Mouse (Mus musculus) lung, adult 18-20 months (tissue): ENCODE data around the gene Golph3.

Source experiments
- DNase-seq, 2 experiments: peaks; one replicate each; pipeline ENCODE4 v3.0.0; 2022; ENCODE audit warnings: mixed read lengths in 2 of 2

The Golph3 gene

GRCm38 (mm10) chr15:12319889-12320288 lies 1.4 kb upstream of the Golph3 start:
- no peak for DNase-seq

GRCm38 (mm10) chr15:12320441-12321090 lies 684 bp upstream of the Golph3 start:
- no peak for DNase-seq

- DNase-seq, result peak; percentile 40 to 48
Observed at GRCm38 (mm10) chr15:12321788-12322621, 755 bp downstream of the Golph3 start, which contains the start of gene 1810049J17Rik. Gene 1810049J17Rik (minus strand): TSS chr15:12321899.

GRCm38 (mm10) chr15:12322676-12323402 lies 1.6 kb downstream of the Golph3 start:
- DNase-seq, result no peak

GRCm38 (mm10) chr15:12324326-12324725 lies 3.1 kb downstream of the Golph3 start:
- DNase-seq, result no peak

GRCm38 (mm10) chr15:12330389-12330788 lies 9.1 kb downstream of the Golph3 start:
- no peak for DNase-seq

DNA sequence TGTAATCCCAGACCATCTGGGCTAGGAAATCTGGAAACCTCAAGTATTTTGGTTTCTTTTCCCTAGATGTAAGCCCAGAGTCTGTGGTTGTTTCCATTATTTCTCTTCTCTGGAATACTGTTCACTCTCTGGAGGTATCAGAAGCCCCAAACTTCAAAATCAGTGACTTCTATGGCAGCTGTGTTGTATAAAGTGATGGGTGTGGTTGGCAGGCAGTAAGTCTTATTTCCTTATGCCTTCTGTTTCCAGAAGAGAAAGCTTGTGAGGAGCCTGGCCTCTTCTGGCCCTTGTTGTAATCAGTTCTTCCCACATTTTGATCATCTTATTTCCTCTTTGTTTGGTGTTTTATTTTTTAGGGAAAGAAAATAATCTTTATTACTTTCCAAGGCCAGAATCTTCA lies 9.6 kb downstream of the Golph3 start:
- DNase-seq, result no peak

DNA sequence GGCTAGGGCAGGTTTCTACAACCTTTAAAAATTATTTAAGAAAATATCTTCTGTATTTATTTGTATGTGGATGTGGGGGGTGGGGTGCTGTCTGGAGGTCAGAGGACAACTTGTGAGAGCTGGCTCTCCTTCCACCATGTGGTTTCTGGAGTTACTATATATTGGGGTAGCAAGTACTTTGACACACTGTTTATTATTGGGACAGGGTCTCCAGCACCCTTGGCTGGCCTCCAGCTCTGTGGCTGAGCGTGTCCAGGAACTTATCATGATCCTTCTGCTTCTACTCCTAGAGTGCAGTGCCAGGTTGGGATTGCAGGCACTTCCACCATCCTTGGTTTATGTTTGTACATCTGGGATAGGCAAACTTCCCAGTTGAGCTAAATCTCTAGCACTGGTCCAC lies 10.1 kb downstream of the Golph3 start:
- no peak for DNase-seq

DNA sequence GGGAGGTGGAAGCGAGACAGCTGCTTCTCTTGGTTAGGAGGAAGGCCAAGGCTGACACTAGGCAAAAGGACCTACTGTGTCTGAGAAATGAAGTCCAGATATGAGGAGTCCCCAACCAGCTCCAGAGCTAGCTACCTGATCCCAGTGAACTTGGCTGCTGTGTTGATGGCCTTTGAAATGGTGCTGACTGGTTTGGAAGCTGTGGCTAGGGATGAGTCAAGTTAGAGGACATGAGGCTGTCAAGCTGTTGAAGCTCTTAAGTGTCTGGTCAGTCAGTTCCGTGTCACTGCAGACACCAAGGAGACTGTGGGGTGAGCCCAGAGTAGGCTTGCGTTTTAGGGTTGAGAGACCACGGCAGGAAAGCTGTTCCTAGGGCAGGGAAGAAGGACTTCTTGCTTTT lies 13.1 kb downstream of the Golph3 start:
- no peak for DNase-seq

- no peak for DNase-seq
Observed at GRCm38 (mm10) chr15:12337030-12337778, 16.0 kb downstream of the Golph3 start.

GRCm38 (mm10) chr15:12337779-12338137 lies 16.5 kb downstream of the Golph3 start:
- DNase-seq, result no peak

DNA sequence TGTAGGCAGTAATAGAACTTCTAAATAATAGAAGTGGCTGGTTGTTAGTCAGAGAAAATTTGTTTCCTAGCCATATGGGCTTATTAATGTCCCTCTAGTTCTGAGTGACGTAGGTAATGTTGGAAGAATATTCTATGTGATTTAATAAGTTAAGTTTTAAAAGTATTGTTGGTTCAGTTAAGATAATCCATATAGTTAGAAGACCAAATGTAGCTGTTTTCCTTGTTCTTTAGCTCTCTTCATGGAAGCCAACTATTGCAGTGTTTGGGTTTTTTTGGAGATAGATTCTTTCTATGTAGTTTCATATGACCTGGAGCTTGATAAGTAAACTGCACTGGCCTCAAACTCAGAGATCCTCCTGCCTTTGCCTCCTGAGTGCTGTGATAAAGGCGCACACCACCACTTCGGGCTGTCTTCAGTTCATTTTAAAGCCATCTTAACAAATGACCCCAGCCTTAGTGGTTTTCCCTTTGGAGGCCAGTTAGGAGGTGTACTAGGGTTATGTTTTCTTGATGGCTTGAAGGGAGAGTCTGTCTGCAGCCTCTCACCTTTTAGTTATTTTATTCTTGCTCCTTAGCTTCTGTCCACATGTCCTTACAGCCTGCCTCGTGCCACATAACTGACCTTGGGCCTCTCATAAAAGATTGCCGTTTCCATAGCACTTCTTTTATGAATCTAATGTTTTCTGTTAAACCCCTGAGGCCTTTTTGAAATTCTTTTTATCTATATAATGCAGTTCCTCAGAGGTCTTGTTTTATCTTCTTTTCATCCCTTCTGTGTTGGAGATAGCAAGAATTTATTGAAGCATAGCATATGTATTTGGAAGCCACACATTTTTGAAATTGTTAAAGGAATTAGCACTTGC lies 19.5 kb downstream of the Golph3 start:
- no peak for DNase-seq

- DNase-seq, result no peak
Observed at GRCm38 (mm10) chr15:12341401-12341758, 20.1 kb downstream of the Golph3 start.

DNA sequence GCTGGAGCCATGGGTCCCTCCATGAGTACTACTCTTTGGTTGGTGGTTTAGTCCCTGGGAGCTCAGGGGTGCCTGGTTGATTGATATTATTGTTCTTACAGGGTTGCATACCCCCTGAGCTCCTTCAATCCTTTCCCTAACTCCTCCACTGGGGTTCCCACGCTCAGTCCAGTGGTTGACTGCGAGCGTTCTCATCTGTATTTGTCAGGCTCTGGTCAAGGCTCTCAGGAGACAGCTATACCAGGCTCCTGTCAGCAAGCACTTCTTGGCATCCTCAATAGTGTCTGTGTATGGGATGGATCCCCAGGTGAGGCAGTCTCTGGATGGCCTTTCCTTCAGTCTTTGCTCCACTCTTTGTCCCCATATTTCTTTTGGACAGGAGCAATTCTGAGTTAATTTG lies 25.7 kb downstream of the Golph3 start:
- no peak for DNase-seq

DNA sequence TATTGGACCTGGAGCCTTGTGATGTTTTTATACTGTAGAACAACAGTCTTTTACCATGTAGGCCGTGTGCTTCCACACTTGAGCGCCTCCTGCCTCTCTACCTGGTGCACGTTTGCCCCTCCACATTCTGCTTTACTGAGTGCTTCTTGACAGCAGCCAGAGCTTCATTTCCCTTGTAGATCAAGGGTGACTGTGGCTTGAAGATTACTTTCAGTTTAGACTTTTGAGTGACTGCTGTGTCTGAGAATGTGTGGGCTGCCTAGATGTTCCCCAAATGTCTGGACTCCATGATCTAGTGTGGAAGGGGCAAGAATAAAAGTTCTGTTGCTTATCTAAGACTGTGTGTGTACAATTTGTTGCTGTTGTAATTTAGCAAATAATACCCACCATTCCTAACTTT lies 27.7 kb downstream of the Golph3 start:
- no peak for DNase-seq

GRCm38 (mm10) chr15:12349840-12350239 lies 28.6 kb downstream of the Golph3 start:
- DNase-seq, result no peak

- DNase-seq, result no peak
Observed at GRCm38 (mm10) chr15:12351470-12351869, 30.2 kb downstream of the Golph3 start.

DNA sequence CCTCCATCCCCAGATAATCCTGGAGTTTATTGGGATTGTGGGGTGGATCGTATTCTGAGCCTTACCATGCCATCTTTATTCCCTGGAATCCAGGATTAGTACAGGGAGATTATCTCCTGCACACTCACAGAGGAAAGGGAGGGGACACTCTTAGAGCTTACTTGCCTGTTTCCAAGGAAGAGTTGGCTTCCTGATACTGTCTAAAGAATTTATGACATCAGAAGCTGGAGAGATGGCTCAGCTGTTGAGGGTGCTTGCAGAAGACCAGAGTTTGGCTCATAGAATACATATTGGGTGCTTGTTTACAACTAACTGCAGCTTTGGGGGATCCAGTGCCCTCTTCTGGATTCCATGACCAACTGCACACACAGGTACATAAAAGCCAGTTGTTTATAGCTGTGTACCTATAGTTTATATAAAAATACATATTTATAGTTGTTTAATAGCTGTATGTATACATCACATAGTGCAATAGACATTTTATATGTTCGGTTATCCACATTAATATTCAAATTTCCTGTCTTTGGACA lies 33.1 kb downstream of the Golph3 start:
- DNase-seq, result peak in 1 of 2 experiments; percentile 24

DNA sequence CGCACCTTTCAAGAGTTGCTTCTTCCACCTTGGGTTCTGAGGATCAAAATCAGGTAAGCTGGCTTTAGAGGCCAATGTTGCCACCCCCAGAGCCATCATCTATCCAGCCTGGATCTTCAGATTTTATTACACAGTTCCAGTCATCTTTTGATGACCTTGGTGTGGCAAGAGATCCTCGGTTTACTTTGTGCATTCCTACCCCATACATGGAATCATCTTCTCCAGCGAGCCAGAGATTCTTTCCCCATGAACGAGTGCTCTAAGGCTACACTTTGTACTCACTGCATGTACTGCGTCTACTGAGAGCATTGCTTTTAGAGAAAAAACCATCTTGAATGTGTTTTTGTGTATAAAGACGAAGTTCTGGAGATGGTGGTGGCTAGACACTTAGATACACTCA lies 34.0 kb downstream of the Golph3 start:
- DNase-seq, result peak in 1 of 2 experiments; percentile 20

GRCm38 (mm10) chr15:12355907-12356306 lies 34.7 kb downstream of the Golph3 start:
- DNase-seq, result no peak

- no peak for DNase-seq
Observed at GRCm38 (mm10) chr15:12357459-12357858, 36.2 kb downstream of the Golph3 start.

DNA sequence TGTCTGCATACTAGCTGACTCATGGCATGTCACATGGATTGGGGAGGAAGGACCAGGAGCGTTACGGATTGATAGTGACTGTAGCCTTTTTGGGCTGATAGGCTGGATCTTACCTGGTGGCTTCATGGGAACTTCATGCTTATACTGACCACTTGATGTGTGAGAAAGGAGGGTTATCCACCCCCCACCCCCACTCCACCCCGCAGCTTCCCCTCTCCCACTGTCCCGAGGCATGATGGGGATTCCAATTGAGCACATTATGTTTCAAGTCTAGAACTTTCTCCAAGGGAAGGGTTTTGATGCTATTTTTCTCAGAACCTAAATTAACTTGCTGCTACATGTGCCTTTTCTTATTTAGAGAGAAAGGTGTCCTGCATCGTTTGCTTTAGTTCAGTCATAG lies 37.1 kb downstream of the Golph3 start:
- no peak for DNase-seq
